Mouse (Mus musculus) layer of hippocampus, adult 8-10 months (tissue): ENCODE results near the gene Mrpl1. TPM values are rescaled to one million over a fixed set of nuclear protein-coding genes. Genes with fewer than 3 reads are reported as not detected.

ENCODE experiments used
- DNase-seq, 2 experiments: peaks; one replicate each; pipeline ENCODE4 v3.0.0; 2022; ENCODE audit warnings: low spot score in 2 of 2
- total RNA-seq, 4 experiments: library from RNA; stranded (reverse); gene quantifications; 2 replicates each; pipeline ENCODE4 v1.2.4; 2022

Mrpl1 gene
- 10 to 100 TPM; 15.4 to 20.7 (median 17.2) TPM for total RNA-seq

- peak in 1 of 2 experiments; percentile 10 for DNase-seq
Observed at GRCm38 (mm10) chr5:96209459-96209858, at the start of gene Mrpl1. Mrpl1 (plus strand) TSS chr5:96209493.

DNA sequence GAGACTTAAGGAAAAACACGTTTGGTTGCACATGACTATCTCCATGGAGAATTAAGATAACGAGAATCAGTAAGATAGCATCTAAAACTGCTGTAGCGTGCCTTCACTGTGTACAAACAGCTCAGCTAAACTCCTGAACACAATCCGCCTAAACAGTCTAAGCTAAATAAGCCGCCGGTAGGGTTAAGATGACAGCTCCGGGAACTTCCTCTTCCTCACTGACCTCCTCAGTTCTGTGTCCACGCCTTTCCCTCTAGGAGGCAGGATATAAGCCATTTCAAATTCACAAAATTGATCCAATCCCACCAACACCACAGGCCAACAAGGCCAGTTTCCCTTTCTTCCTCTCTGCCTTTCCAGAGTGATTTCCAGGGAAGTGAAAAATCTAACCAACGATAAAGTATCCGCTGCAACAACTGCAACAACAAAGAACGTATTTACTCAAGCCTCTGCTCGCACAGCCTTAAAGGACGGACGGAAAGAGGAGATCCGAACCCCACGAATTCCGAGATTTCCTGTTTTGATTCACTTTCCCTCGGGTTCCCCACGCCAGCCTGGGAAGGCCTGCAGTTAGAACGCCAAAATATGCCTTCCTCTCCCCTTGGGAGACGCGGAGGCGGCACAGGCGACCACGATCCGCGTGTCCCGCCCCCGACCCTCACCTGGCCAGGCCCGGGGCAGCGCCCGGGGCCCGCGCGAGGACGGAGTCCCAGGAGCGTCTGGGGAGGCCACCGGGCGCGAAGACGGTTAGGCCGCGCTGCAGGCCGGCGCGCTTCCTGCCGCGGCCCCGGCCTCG is 48.6 kb upstream of the Mrpl1 start:
- DNase-seq = peak in 1 of 2 experiments; percentile 18

DNA sequence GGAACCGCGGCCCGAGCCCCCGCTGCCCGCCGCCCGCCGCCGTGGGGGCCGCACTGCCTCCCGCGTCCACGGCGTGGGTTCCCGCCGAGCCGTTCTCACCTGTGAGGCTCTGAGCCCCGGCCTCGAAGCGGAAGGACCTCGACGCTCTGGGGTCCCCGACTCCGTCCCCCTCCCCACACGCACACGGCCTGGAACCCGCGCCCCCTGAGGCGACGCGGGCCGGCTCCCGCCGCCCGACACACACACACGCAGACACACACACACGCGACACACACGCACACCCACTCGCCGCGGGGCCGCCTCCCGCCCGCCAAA is 48.1 kb upstream of the Mrpl1 start:
- no peak for DNase-seq

DNA sequence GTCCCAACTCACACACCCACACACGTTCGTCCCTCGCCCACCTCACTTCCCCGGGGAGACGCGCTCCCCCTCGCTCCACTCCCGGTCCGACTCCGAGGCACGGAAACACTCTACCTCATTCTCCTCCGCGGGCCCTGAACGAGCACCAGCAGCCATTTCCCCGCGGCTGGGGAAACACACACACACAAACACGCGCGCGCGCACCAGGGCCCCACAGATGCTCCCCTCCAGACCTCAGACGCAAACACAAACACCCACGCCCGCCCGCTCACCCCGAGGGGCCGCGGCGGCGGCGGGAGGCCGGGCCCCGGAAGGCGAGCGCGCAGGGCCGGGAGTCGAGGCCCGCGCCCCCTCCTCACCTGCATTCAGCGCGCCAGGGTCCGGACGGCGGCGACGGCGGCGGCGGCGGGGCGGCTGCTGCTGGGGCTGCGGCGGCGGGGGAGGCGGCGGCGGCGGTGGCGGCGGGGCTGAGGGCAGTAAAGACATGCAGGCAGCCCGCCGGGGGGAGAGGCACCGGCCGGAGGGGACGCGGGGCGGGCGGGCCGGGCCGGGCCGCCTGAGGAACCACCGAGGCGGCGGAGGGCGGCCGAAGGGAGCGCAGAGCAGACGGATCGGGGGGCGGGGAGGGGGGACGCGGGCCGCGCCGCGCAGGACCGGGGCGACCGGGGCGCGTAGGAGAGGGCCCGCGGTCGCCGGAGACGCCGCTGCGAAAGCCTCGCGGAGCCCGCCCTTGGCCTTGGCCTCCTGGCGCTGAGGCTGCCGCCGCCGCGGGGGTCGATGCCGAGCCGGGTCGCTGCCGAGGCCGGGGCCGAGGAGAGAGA is 47.5 kb upstream of the Mrpl1 start:
- DNase-seq = peak; percentile 55 to 60

DNA sequence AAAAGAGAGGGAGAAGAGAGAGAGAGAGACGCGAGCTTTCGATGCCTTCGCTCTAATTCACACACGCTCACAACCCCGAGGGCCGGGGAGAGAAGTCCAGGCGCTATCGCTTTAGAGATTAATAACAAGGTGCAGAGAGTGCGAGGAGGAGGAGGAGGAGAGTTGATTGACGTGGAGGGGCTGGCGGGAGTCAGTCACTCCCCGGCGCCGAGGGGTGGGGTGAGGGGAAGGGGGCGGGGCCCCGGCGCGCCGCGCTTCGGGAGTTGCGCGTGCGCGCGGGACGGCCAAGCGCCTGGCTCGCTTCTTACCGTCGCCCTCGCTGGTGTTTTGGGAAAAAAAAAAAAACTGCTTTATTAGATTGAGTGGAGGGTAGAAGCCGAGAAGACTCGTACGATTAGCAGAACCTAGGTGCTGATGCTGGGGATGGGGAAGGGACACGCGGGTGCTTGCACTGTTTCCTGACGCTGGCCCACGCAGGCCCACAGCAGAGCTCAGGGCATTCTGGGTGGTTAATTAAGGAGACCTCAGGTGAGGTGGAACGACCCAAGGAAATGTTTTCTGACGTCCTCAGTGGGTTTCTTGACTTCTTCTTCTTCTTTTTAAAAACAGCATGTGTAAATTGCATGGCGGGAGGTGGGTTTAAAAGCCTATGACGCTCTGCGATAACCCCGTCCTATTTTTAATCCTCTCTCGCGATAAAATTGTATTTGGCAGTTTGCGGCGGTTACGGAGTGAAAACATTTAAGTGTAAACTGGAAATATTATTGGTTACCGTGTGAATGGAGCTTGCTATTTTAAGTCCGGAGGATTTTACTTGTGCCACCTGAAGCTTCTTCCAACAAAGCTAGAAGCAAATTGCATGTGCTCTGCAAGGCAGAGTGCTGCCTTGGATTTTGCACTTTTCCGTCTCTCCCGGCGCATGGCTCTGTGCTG is 46.6 kb upstream of the Mrpl1 start:
- peak; percentile 67 to 71 for DNase-seq

DNA sequence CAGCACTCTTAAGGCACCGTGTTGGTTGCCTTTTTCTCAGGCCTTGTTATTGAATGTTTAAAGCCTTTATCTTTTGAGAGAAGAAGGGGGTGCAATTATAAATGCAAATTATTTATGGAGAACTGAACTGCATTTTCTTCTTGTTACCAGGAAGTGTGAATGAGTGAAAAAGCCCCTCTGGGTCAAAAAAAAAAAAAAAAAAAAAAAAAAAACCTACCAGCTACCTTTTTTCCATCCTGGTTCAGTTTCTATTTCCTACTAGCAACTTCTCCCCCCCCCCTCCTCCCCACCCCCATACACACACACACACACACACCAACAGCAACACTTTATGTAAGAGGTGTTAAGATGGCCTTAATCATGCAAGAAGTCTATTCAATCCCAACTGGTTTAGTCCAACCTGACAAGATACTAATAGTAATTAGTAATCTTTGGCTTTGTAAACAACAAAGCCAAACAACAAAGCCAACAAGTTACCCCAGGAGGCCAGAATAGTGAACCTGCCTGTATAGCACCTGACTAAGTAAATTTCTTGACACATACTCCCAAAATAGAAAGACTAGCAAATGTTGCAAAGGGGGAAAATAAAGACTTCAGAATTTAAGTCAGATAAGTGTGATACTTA is 45.8 kb upstream of the Mrpl1 start:
- DNase-seq = no peak

DNA sequence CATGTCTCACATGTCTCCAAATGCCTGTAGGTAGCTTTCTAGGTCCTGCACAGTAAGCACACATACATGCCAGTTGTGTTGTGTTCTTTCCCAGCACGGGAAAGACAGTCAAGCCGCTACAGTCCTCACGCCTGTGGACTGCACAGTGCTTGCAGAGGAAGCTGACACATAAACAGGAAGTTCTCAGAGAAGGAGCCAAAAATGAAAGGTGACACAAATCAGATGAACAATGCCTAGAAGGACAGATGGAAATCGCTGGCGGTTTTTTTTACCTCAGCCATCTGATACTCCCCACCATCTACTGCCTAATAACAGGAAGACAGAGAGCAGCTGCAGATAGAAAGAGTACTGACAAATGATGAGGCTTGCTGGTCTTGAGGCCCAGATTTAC is 45.3 kb upstream of the Mrpl1 start, which contains the start of gene Cnot6l:
Gene Cnot6l, minus strand, starts transcription at position 151 of the 391 bp plus-strand sequence.
- DNase-seq = peak in 1 of 2 experiments; percentile 25

DNA sequence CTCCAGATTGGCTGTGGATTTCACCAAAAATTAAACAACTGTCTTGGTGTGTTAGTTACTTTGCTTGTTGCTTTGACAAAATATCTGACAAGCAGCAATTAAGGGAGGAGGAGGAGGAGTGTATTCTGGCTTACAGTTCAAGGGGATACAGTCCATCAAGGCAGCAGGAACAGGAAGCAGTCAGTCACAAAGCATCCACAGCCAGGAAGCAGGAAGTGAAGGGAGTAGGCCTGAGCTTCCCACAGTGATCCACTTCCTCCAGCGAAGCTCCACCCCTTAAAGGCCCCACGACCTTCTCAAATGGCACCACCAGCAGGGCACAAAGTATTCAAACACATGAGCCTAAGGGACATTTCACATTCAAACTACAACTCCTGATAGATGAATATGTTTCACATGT is 42.5 kb upstream of the Mrpl1 start:
- no peak for DNase-seq

- no peak for DNase-seq
Observed at GRCm38 (mm10) chr5:96170443-96170842, 38.9 kb upstream of the Mrpl1 start.

- no peak for DNase-seq
Observed at GRCm38 (mm10) chr5:96171765-96172164, 37.5 kb upstream of the Mrpl1 start.

DNA sequence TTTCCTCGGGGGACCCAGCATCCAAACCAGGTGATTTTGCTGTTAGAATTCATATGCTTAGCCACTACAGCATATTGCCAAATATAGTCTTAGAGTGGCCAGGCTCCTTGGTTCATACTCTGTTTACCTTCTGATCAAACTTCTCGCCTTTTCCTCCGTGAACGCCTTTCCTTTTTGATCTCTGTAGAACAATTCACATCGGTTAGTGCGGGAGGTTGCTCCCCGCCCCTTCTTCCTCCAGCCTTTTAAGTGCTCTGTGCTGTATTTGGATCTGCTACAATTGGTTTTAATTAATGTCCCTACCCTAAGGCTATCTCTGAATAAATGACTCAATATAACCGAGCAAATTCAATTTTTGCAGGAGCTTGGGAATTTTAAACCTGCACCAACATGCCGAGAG is 33.2 kb upstream of the Mrpl1 start:
- DNase-seq = no peak

GRCm38 (mm10) chr5:96176879-96177358 is 32.4 kb upstream of the Mrpl1 start:
- no peak for DNase-seq

- no peak for DNase-seq
Observed at GRCm38 (mm10) chr5:96183211-96183610, 26.1 kb upstream of the Mrpl1 start.

DNA sequence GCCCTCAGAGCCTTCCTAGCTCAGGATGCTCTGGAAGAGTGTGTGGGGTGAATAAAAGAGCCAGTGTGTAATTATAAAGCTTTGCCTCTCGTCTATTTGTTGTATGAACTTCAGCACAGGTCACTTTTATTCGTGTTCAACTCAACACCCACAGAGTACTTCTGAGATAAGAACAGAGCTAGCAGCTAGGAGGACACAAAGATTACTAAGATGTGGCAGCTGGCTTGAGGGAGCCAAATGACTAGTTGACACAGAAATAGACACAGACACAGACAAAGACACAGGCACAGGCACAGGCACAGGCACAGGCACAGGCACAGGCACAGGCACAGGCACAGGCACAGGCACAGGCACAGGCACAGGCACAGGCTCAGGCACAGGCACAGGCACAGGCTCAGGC is 25.3 kb upstream of the Mrpl1 start:
- no peak for DNase-seq

DNA sequence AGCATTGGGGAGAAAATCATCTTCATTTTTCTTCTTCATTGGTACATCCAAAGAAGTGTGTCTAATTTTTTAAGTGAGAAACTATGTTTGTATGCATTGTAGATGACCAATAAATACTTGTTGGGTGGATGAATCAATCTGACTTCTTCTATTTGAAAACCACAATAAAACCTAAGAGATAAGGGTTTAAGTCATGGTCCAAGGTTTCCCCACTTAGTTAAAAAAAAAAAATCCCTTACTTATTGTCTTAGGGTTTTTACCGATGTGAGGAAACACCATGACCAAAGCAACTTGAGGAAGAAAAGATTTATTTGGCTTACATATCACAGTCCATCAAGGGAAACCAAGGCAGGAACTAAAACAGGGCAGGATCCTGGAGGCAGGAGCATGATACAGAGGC is 19.5 kb upstream of the Mrpl1 start:
- no peak for DNase-seq

- no peak for DNase-seq
Observed at GRCm38 (mm10) chr5:96191251-96191650, 18.0 kb upstream of the Mrpl1 start.

DNA sequence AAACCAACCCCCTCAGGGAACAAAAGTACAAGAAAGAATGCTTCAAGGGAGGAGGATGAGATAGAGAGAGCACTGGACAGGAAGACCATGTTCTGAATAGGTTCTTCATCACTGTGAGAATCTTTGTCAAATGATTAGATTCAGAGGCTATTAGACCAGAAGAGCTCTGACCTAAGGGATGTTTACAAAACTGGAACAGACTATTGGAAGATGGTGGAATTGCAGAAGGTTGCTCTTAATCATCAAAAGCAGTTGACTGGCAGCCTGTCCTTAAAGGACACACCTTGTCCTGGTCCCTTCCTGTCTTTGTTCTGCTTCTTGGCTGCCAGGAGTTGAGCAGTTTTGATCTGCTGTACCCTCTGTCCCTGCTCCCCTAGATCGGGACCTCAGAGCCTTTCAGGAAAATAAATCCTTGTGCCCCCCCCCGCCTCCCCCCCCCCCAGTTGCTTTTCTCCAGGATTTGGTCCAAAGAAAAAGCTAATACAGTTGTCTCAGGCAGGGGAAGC is 12.7 kb upstream of the Mrpl1 start:
- DNase-seq = no peak

DNA sequence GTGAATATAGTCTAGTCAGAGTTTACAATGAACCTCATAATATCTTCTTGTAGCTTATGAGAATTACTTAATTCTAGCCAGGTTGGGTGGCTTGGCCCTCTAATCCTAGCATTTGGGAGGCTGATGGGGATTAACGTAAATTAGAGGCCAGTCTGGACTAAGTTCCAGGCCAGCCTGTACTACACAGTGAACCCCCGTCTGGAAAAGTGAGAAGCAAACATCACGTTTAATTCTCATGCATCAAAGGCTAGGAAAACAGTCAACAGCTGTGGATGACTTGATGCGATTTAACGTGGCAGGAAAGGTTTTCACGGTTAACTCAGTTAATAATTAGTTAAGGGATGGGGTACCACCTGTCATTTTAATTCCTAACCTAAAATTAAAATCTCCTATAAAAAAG is 11.0 kb upstream of the Mrpl1 start:
- no peak for DNase-seq

- no peak for DNase-seq
Observed at GRCm38 (mm10) chr5:96200269-96200668, 9.0 kb upstream of the Mrpl1 start.

GRCm38 (mm10) chr5:96201462-96202154 is 7.7 kb upstream of the Mrpl1 start:
- no peak for DNase-seq
